In genomic region chr7:73535861-73536200, GRCm38 (mm10) we compare ENCODE assay signal across 8 mouse cellular contexts. TPM values are rescaled to one million over a fixed set of nuclear protein-coding genes. Genes with fewer than 3 reads are reported as not detected.
DNase-seq lines count a peak whose midpoint lies in the region; ATAC-seq and TF ChIP-seq lines count a peak whose summit lies in the region.
"Had no signal": no experiment of that assay in that cellular context is flagged by ENCODE, and none has a peak within 500 bp of the region (broad histone marks: within the 10 kb centered on the region; RNA-seq: fewer than 3 reads in every experiment).

No protein-coding gene starts in this region.

- peaks cover 51% of the 10 kb centered on the region for H3K4me1 ChIP-seq in kidney, embryonic 15.5 days
- peaks cover 56% of the 10 kb centered on the region for H3K4me1 ChIP-seq in E14TG2a.4 (replicated peaks; ENCODE audit: low read depth, low read length)
- H3K4me1 ChIP-seq in MEL (ENCODE audit: control insufficient read depth in 1 of 2, insufficient read depth in 2 of 2, low read length in 2 of 2): peaks cover 23 to 24% of the 10 kb centered on the region in 2 experiments
- peaks cover 42% of the 10 kb centered on the region for H3K4me1 ChIP-seq in limb, embryonic 12.5 days (replicated peaks)

- H3K79me2 ChIP-seq in MEL (ENCODE audit: control insufficient read depth, insufficient read depth, low read length, poor library complexity): peaks cover 55% of the 10 kb centered on the region

- no peak for ATAC-seq in kidney, embryonic 15.5 days (replicated peaks; ENCODE audit: low FRiP score)
- ATAC-seq in limb, embryonic 12.5 days (ENCODE audit: insufficient number of reproducible peaks, insufficient read depth, low FRiP score, low TSS enrichment, low read depth): no peak
- ATAC-seq: Patski had no signal

- H3K9ac ChIP-seq in kidney, embryonic 15.5 days: no peak overlapping the region
- H3K9ac ChIP-seq in MEL (ENCODE audit: control insufficient read depth, low read depth, low read length, poor library complexity, severe bottlenecking): peak overlapping the region; percentile 17
- no peak overlapping the region for H3K9ac ChIP-seq in limb, embryonic 12.5 days (replicated peaks)

- no peak for DNase-seq in kidney, adult 11 months
- no peak for DNase-seq in MEL (ENCODE audit: low read depth, low spot score)
- DNase-seq in ovary, adult 18-20 months (ENCODE audit: low spot score): no peak
- no peak for DNase-seq in embryo, embryonic 9.5 days (ENCODE audit: extremely low spot score)

- no peaks in the 10 kb centered on the region for H3K9me3 ChIP-seq in kidney, embryonic 15.5 days (replicated peaks)
- H3K9me3 ChIP-seq in E14TG2a.4 (ENCODE audit: low read length): no peaks in the 10 kb centered on the region
- H3K9me3 ChIP-seq in MEL (replicated peaks; ENCODE audit: insufficient read depth, low read length): no peaks in the 10 kb centered on the region
- H3K9me3 ChIP-seq in limb, embryonic 12.5 days: no peaks in the 10 kb centered on the region

- WGBS in kidney, embryonic 15.5 days: 49% methylated on average over 4 of the region's 4 CpGs
- WGBS in limb, embryonic 12.5 days: 70% methylated on average over 4 of the region's 4 CpGs

- no peak for TF ChIP-seq RAD21 in MEL (IDR thresholded peaks at IDR 0.05; ENCODE audit: low read depth, low read length)

- TF ChIP-seq EP300 in MEL (IDR thresholded peaks at IDR 0.05; ENCODE audit: low read depth in 1 of 2, low read length in 2 of 2): no peak

- peak overlapping the region; percentile 13; the same call in 1 of the 2 replicates for H3K4me2 ChIP-seq in kidney, embryonic 15.5 days
- no peak overlapping the region for H3K4me2 ChIP-seq in limb, embryonic 12.5 days

- no peak overlapping the region for H3K4me3 ChIP-seq in kidney, embryonic 15.5 days (replicated peaks)
- H3K4me3 ChIP-seq in E14TG2a.4 (replicated peaks; ENCODE audit: low read length) (peak overlapping the region; percentile 80), MEL (ENCODE audit: control insufficient read depth in 1 of 2, insufficient read depth in 1 of 2, low read depth in 2 of 2, low read length in 2 of 2) (no peak overlapping the region)
- no peak overlapping the region for H3K4me3 ChIP-seq in limb, embryonic 12.5 days (replicated peaks)

- 0 out of 2 replicates have a peak overlapping the region, but pooled peaks have one; percentile 38 for H3K27ac ChIP-seq in kidney, embryonic 15.5 days
- H3K27ac ChIP-seq in MEL (ENCODE audit: control insufficient read depth, low read depth, low read length): no peak overlapping the region
- 0 out of 2 replicates have a peak overlapping the region, but pooled peaks have one; percentile 1 for H3K27ac ChIP-seq in limb, embryonic 12.5 days

- TF ChIP-seq CTCF in E14TG2a.4 (conservative IDR thresholded peaks at IDR 0.05; ENCODE audit: low read length) (no peak), MEL (IDR thresholded peaks at IDR 0.05 in 2 of 3, conservative IDR thresholded peaks at IDR 0.05 in 1 of 3; ENCODE audit: control insufficient read depth in 1 of 3, insufficient read depth in 1 of 3, low read depth in 2 of 3, low read length in 3 of 3, poor library complexity in 1 of 3, severe bottlenecking in 1 of 3) (no peak)

- peaks cover 15% of the 10 kb centered on the region; the same call in 1 of the 2 replicates for H3K36me3 ChIP-seq in kidney, embryonic 15.5 days
- H3K36me3 ChIP-seq in E14TG2a.4 (ENCODE audit: insufficient read depth, low read length) (peaks cover 23% of the 10 kb centered on the region), MEL (ENCODE audit: control insufficient read depth in 1 of 2, insufficient read depth in 2 of 2, low read length in 2 of 2) (peaks cover 3 to 54% of the 10 kb centered on the region in 2 experiments; a peak in 3 of 4 replicates)
- H3K36me3 ChIP-seq in limb, embryonic 12.5 days: peaks cover 20% of the 10 kb centered on the region

- TF ChIP-seq POLR2A in MEL (IDR thresholded peaks at IDR 0.05; ENCODE audit: control insufficient read depth in 1 of 2, insufficient read depth in 1 of 2, low read depth in 1 of 2, low read length in 2 of 2, poor library complexity in 1 of 2): no peak

- H3K27me3 ChIP-seq in kidney, embryonic 15.5 days: no peaks in the 10 kb centered on the region
- H3K27me3 ChIP-seq in E14TG2a.4 (ENCODE audit: insufficient read depth, low read length): no peaks in the 10 kb centered on the region
- H3K27me3 ChIP-seq in MEL (ENCODE audit: control insufficient read depth in 1 of 2, insufficient read depth in 2 of 2, low read length in 2 of 2): no peaks in the 10 kb centered on the region
- no peaks in the 10 kb centered on the region for H3K27me3 ChIP-seq in limb, embryonic 12.5 days
- H3K27me3 ChIP-seq: Patski had no signal

TF ChIP-seq in MEL, 35 proteins besides CTCF, POLR2A, EP300 and RAD21:
- TF ChIP-seq MAZ (IDR thresholded peaks at IDR 0.05; ENCODE audit: low read depth, low read length) (no peak), POLR2AphosphoS5 (IDR thresholded peaks at IDR 0.05; ENCODE audit: borderline replicate concordance, low read depth, low read length) (no peak), CHD2 (IDR thresholded peaks at IDR 0.05; ENCODE audit: low read length) (no peak), ZNF384 (IDR thresholded peaks at IDR 0.05; ENCODE audit: low read depth, low read length) (no peak), TCF12 (IDR thresholded peaks at IDR 0.05; ENCODE audit: low read depth, low read length) (no peak), E2F4 (IDR thresholded peaks at IDR 0.05; ENCODE audit: borderline replicate concordance, low read depth, low read length) (no peak), TAL1 (IDR thresholded peaks at IDR 0.05; ENCODE audit: low read length) (no peak), ZKSCAN1 (IDR thresholded peaks at IDR 0.05; ENCODE audit: low read depth, low read length) (no peak), NRF1 (IDR thresholded peaks at IDR 0.05; ENCODE audit: insufficient read depth, low read depth, low read length, poor library complexity, severe bottlenecking) (no peak), MAFK (IDR thresholded peaks at IDR 0.05; ENCODE audit: borderline replicate concordance, low read depth, low read length) (no peak), HCFC1 (IDR thresholded peaks at IDR 0.05; ENCODE audit: low read depth, low read length) (no peak), UBTF (IDR thresholded peaks at IDR 0.05; ENCODE audit: borderline replicate concordance, insufficient read depth, low read depth, low read length) (no peak), CHD1 (IDR thresholded peaks at IDR 0.05; ENCODE audit: low read depth, low read length) (no peak)

RNA-seq across cellular contexts. Expression of gene Chd2, which starts 5.8 kb away (rescaled TPM):
- polyA plus RNA-seq in kidney, embryonic 15.5 days (2015; fragmentation: Nextera tagmentation; extraction: Ambion mirVana): 56.6 and 61.7 TPM in 2 replicates
- 9.9 and 16.9 TPM in 2 replicates for total RNA-seq in MEL (2012; rRNA removed)
- polyA plus RNA-seq in MEL (2012; ENCODE audit: insufficient read depth in 1 of 2, insufficient read length in 2 of 2, low read depth in 1 of 2, low replicate concordance in 2 of 2, missing spikeins in 1 of 2): 100 to 1,000 TPM in 1 of 2 experiments, 10 to 100 TPM in 1; 21.4 to 275 TPM
- 66.8 and 70.3 TPM in 2 replicates for polyA plus RNA-seq in limb, embryonic 12.5 days (2016; fragmentation: Nextera tagmentation; extraction: Ambion mirVana)
